ENCODE assay signal across 9 mouse cellular contexts in genomic region chr19:46766125-46766524, GRCm38 (mm10). TPM values are rescaled to one million over a fixed set of nuclear protein-coding genes. Genes with fewer than 3 reads are reported as not detected.
A peak's percentile ranks its signal among the peaks of the same experiment; 100 is the strongest.
DNase-seq lines count a peak whose midpoint lies in the region; ATAC-seq and TF ChIP-seq lines count a peak whose summit lies in the region.
"Had no signal": no experiment of that assay in that cellular context is flagged by ENCODE, and none has a peak within 500 bp of the region (broad histone marks: within the 10 kb centered on the region; RNA-seq: fewer than 3 reads in every experiment).

No protein-coding gene starts in this region.

- no peak overlapping the region for H3K9ac ChIP-seq in hindbrain, embryonic 13.5 days
- H3K9ac ChIP-seq in forebrain, embryonic 12.5 days, result no peak overlapping the region

- H3K4me3 ChIP-seq in hindbrain, embryonic 13.5 days, result no peak overlapping the region
- no peak overlapping the region for H3K4me3 ChIP-seq in hindbrain, embryonic 10.5 days
- peak overlapping the region; percentile 44 for H3K4me3 ChIP-seq in bone marrow, adult 2 months (replicated peaks; ENCODE audit: control insufficient read depth, low read depth, low read length)
- peak overlapping the region; percentile 23; the same call in 1 of the 2 replicates for H3K4me3 ChIP-seq in cortical plate, adult 2 months (ENCODE audit: insufficient read depth, low read length)
- no peak overlapping the region for H3K4me3 ChIP-seq in forebrain, embryonic 12.5 days (replicated peaks)
- H3K4me3 ChIP-seq: heart, adult 2 months had no signal

- H3K27me3 ChIP-seq in hindbrain, embryonic 13.5 days, result peaks cover 16% of the 10 kb centered on the region
- peaks cover 29% of the 10 kb centered on the region for H3K27me3 ChIP-seq in hindbrain, embryonic 10.5 days (ENCODE audit: insufficient read depth, poor library complexity, severe bottlenecking)
- H3K27me3 ChIP-seq in forebrain, embryonic 12.5 days, result peaks cover 35% of the 10 kb centered on the region

- H3K4me1 ChIP-seq in hindbrain, embryonic 13.5 days (replicated peaks), result peaks cover 41% of the 10 kb centered on the region
- peaks cover 30% of the 10 kb centered on the region for H3K4me1 ChIP-seq in hindbrain, embryonic 10.5 days (replicated peaks)
- H3K4me1 ChIP-seq in bone marrow, adult 2 months (ENCODE audit: control insufficient read depth, insufficient read depth, low read length), result peaks cover 4% of the 10 kb centered on the region
- H3K4me1 ChIP-seq in cortical plate, adult 2 months (ENCODE audit: control insufficient read depth, insufficient read depth, low read length), result no peaks in the 10 kb centered on the region
- H3K4me1 ChIP-seq in forebrain, embryonic 12.5 days, result peaks cover 36% of the 10 kb centered on the region

- H3K36me3 ChIP-seq in hindbrain, embryonic 13.5 days, result no peaks in the 10 kb centered on the region
- no peaks in the 10 kb centered on the region for H3K36me3 ChIP-seq in hindbrain, embryonic 10.5 days
- H3K36me3 ChIP-seq in forebrain, embryonic 12.5 days (replicated peaks), result no peaks in the 10 kb centered on the region

- no peak for TF ChIP-seq POLR2A in bone marrow, adult 2 months (IDR thresholded peaks at IDR 0.05; ENCODE audit: borderline replicate concordance, control insufficient read depth, low read depth, low read length)
- no peak for TF ChIP-seq POLR2A in cortical plate, adult 2 months (IDR thresholded peaks at IDR 0.05; ENCODE audit: extremely low read depth, insufficient read depth, low read length)

- no peak overlapping the region for H3K27ac ChIP-seq in hindbrain, embryonic 13.5 days
- H3K27ac ChIP-seq in hindbrain, embryonic 10.5 days, result no peak overlapping the region
- H3K27ac ChIP-seq in bone marrow, adult 2 months (ENCODE audit: control insufficient read depth, insufficient read depth, low read depth, low read length, poor library complexity), result no peak overlapping the region
- H3K27ac ChIP-seq in cortical plate, adult 2 months (ENCODE audit: insufficient read depth, low read length), result no peak overlapping the region
- no peak overlapping the region for H3K27ac ChIP-seq in forebrain, embryonic 12.5 days
- H3K27ac ChIP-seq: heart, adult 2 months had no signal

- DNase-seq in hindbrain, embryonic 10.5 days (ENCODE audit: low spot score), result no peak
- no peak for DNase-seq in urinary bladder, postnatal 10 days (ENCODE audit: low spot score)
- DNase-seq in right cerebral cortex, postnatal 10 days (ENCODE audit: low spot score in 2 of 2), result no peak
- DNase-seq: heart, adult 2 months had no signal

- H3K4me2 ChIP-seq in hindbrain, embryonic 13.5 days, result peak overlapping the region; percentile 29
- H3K4me2 ChIP-seq in forebrain, embryonic 12.5 days, result no peak overlapping the region

- H3K9me3 ChIP-seq in hindbrain, embryonic 13.5 days, result no peaks in the 10 kb centered on the region
- no peaks in the 10 kb centered on the region for H3K9me3 ChIP-seq in hindbrain, embryonic 10.5 days
- H3K9me3 ChIP-seq in forebrain, embryonic 12.5 days, result no peaks in the 10 kb centered on the region

- 52% methylated on average over 5 of the region's 5 CpGs for WGBS in hindbrain, embryonic 13.5 days
- 75% methylated on average over 5 of the region's 5 CpGs for WGBS in hindbrain, embryonic 10.5 days
- WGBS in bone marrow, adult 2 months, result 63% methylated on average over 5 of the region's 5 CpGs
- 70% methylated on average over 5 of the region's 5 CpGs for WGBS in forebrain, embryonic 12.5 days

- no peak for ATAC-seq in hindbrain, embryonic 13.5 days (ENCODE audit: low FRiP score)
- peak; percentile 34 for ATAC-seq in megakaryocyte-erythroid progenitor cell, adult 5-6 weeks (replicated peaks; ENCODE audit: low FRiP score, low TSS enrichment, poor library complexity, severe bottlenecking)
- no peak for ATAC-seq in forebrain, embryonic 12.5 days (ENCODE audit: low FRiP score)

- no peak for TF ChIP-seq CTCF in bone marrow, adult 2 months (IDR thresholded peaks at IDR 0.05; ENCODE audit: control insufficient read depth, insufficient read depth, low read length)
- TF ChIP-seq CTCF in cortical plate, adult 2 months (IDR thresholded peaks at IDR 0.05; ENCODE audit: extremely low read depth, insufficient read depth, low read length), result no peak

RNA-seq across cellular contexts. Expression of gene Cnnm2, which starts 4.7 kb away (rescaled TPM):
- 5.2 and 5.8 TPM in 2 replicates for polyA plus RNA-seq in hindbrain, embryonic 13.5 days (2015; fragmentation: Nextera tagmentation; extraction: Ambion mirVana)
- 2.7 and 4.0 TPM in 2 replicates for polyA plus RNA-seq in hindbrain, embryonic 10.5 days (2016; fragmentation: Nextera tagmentation; extraction: Ambion mirVana)
- polyA plus RNA-seq in bone marrow, adult 2 months (2011; ENCODE audit: insufficient read depth, insufficient read length, low replicate concordance, missing spikeins), result 5.7 and 10.5 TPM in 2 replicates
- 27.5 and 28.9 TPM in 2 replicates for polyA plus RNA-seq in cortical plate, adult 2 months (2012; rRNA removed)
- 20.3 and 22.0 TPM in 2 replicates for total RNA-seq in megakaryocyte-erythroid progenitor cell, adult 5-6 weeks (2014; fragmentation: Nextera tagmentation)
- total RNA-seq in megakaryocyte-erythroid progenitor cell, adult 5-6 weeks (2017), result 7.0 and 13.6 TPM in 2 replicates
- polyA plus RNA-seq in forebrain, embryonic 12.5 days (2016; fragmentation: Nextera tagmentation; extraction: Ambion mirVana), result 3.6 and 3.9 TPM in 2 replicates

RNA-seq across cellular contexts. Expression of gene As3mt, which starts 58.9 kb away (rescaled TPM):
- polyA plus RNA-seq in hindbrain, embryonic 13.5 days (2015; fragmentation: Nextera tagmentation; extraction: Ambion mirVana), result 37.3 and 37.4 TPM in 2 replicates
- 27.3 and 30.3 TPM in 2 replicates for polyA plus RNA-seq in hindbrain, embryonic 10.5 days (2016; fragmentation: Nextera tagmentation; extraction: Ambion mirVana)
- polyA plus RNA-seq in bone marrow, adult 2 months (2011; ENCODE audit: insufficient read depth, insufficient read length, low replicate concordance, missing spikeins), result 3.9 and 8.5 TPM in 2 replicates
- 15.5 and 15.8 TPM in 2 replicates for polyA plus RNA-seq in cortical plate, adult 2 months (2012; rRNA removed)
- total RNA-seq in megakaryocyte-erythroid progenitor cell, adult 5-6 weeks (2014; fragmentation: Nextera tagmentation), result 6.5 and 6.6 TPM in 2 replicates
- 1.6 and 16.2 TPM in 2 replicates for total RNA-seq in megakaryocyte-erythroid progenitor cell, adult 5-6 weeks (2017)
- 17.7 and 20.8 TPM in 2 replicates for polyA plus RNA-seq in forebrain, embryonic 12.5 days (2016; fragmentation: Nextera tagmentation; extraction: Ambion mirVana)

Comparison
In these comparisons a context has a peak if more than half of its experiments do, and no peak if none do; other contexts are left out.
1. H3K4me3 ChIP-seq: peak in bone marrow, adult 2 months (single experiment) and cortical plate, adult 2 months (single experiment); none in hindbrain, embryonic 13.5 days (single experiment), hindbrain, embryonic 10.5 days (single experiment) and forebrain, embryonic 12.5 days (single experiment).